Comparison of ENCODE assay signal across 8 mouse cellular contexts in the genomic region with DNA sequence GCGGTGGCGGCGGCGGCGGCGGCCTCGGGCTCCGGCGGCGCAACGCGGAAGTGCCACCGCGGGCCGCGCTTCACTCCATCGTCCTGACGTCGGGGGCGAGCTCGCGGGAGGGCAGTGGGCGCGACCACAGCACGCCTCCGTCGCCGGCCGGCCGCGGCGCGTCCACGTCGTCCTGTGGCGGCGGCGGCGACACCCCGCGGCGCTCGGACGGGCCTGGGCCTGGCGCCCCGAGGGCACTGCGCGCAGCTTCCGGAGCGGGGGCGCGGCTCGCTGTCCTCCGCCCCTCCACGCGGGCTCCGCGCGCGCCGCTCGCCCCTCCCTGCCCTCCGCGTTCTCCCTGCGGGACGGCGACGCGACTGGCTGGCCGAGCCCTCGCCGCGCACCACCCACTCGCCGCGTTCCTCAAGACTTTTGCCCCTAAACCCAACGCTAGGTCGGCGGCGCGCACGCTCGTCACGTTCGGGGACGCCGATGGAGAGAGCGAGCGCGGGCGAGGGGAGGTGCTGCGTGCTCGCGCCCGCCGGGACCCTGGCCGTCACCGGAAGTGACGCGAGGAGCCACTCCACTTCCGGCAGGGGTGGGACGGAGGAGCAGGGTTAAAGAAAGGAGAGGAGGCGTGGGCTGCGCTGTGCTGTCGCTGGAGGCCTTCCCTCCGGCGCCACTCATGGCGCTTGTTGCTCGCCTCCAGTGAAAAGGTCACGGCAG. TPM values are rescaled to one million over a fixed set of nuclear protein-coding genes. Genes with fewer than 3 reads are reported as not detected.
DNase-seq lines count a peak whose midpoint lies in the region; ATAC-seq and TF ChIP-seq lines count a peak whose summit lies in the region.

Cdk13 (minus strand) TSS at position 189 of the 705 bp plus-strand sequence.

- in situ Hi-C loops in ES-E14 (cut with MboI; ENCODE audit: low sequenced_read_pairs in 2 of 2, unreplicated experiment in 2 of 2): no loop called here

- H3K4me3 ChIP-seq in ES-E14 (ENCODE audit: insufficient read depth in 1 of 2, low read depth in 1 of 2, low read length in 2 of 2, poor library complexity in 1 of 2, severe bottlenecking in 1 of 2): peak within 1 kb of the TSS; percentile 88 to 90
- H3K4me3 ChIP-seq in forebrain, embryonic 15.5 days: peak within 1 kb of the TSS; percentile 100
- H3K4me3 ChIP-seq in lung, adult 2 months (replicated peaks; ENCODE audit: extremely low read depth, low read depth, low read length): peak within 1 kb of the TSS; percentile 97

- peak; percentile 98 for TF ChIP-seq POLR2A in lung, adult 2 months (IDR thresholded peaks at IDR 0.05; ENCODE audit: borderline replicate concordance, extremely low read depth, low read depth, low read length)

- H3K9me3 ChIP-seq in ES-E14 (ENCODE audit: control insufficient read depth, insufficient read depth, low read depth, low read length): no peaks in the 10 kb centered on the region
- no peaks in the 10 kb centered on the region for H3K9me3 ChIP-seq in forebrain, embryonic 15.5 days

- no peaks in the 10 kb centered on the region for H3K27me3 ChIP-seq in forebrain, embryonic 15.5 days

- no peak for TF ChIP-seq CTCF in lung, adult 2 months (IDR thresholded peaks at IDR 0.05; ENCODE audit: insufficient read depth, low read length)

- H3K36me3 ChIP-seq in ES-E14 (ENCODE audit: control insufficient read depth, insufficient read depth, low read length, poor library complexity, severe bottlenecking): no peaks in the 10 kb centered on the region
- no peaks in the 10 kb centered on the region for H3K36me3 ChIP-seq in forebrain, embryonic 15.5 days

- peak within 1 kb of the TSS; percentile 96 for H3K4me2 ChIP-seq in forebrain, embryonic 15.5 days (replicated peaks)

- H3K27ac ChIP-seq in ES-E14 (ENCODE audit: insufficient read depth, low read depth, low read length, poor library complexity, severe bottlenecking): peak within 1 kb of the TSS; percentile 92
- H3K27ac ChIP-seq in forebrain, embryonic 15.5 days (replicated peaks): peak within 1 kb of the TSS; percentile 97

- intact Hi-C loops in heart, postnatal 25 days (cut with DNase I): loop anchor here (2.0 to 5.0 kb wide), 3 partner anchors 38 to 137 kb away; partner anchors contain the start of genes Mplkip, Rala and Sugct

- WGBS in forebrain, embryonic 15.5 days: under 1% methylated on average over 96 of the region's 110 CpGs
- under 1% methylated on average over 108 of the region's 110 CpGs for WGBS in lung, adult 2 months

- peak; percentile 97 for ATAC-seq in forebrain, embryonic 15.5 days (replicated peaks)
- peak; percentile 86 for ATAC-seq in neutrophil, adult 5-6 weeks (ENCODE audit: extremely low read depth, insufficient number of reproducible peaks, low FRiP score, poor library complexity, severe bottlenecking)

- H3K4me1 ChIP-seq in ES-E14 (ENCODE audit: control insufficient read depth in 2 of 2, insufficient read depth in 2 of 2, low read length in 2 of 2, poor library complexity in 1 of 2): peaks cover 0 to 4% of the 10 kb centered on the region in 2 experiments; a peak in 1 of 4 replicates
- H3K4me1 ChIP-seq in forebrain, embryonic 15.5 days: peaks cover 30% of the 10 kb centered on the region
- H3K4me1 ChIP-seq in lung, adult 2 months (ENCODE audit: control insufficient read depth, insufficient read depth, low read length): peaks cover 5% of the 10 kb centered on the region

- peak within 1 kb of the TSS; percentile 97 for H3K9ac ChIP-seq in ES-E14 (ENCODE audit: insufficient read depth, low read depth, low read length, poor library complexity, severe bottlenecking)
- H3K9ac ChIP-seq in forebrain, embryonic 15.5 days (replicated peaks): peak within 1 kb of the TSS; percentile 94

- peak; percentile 95 for DNase-seq in ES-E14 (ENCODE audit: low read depth, low spot score)
- peak; percentile 99 for DNase-seq in cerebellum, adult 11-12 months
- DNase-seq in heart, postnatal 25 days (ENCODE audit: low spot score): peak; percentile 100
- peak; percentile 98 to 99 for DNase-seq in layer of hippocampus, adult 18-20 months (ENCODE audit: low spot score in 2 of 2)
- peak; percentile 99 for DNase-seq in lung, adult 2 months
- peak; percentile 98 to 99 for DNase-seq in thymus, adult 18-20 months

TF ChIP-seq in ES-E14, 5 proteins besides CTCF, POLR2A, EP300 and RAD21:
- TF ChIP-seq HCFC1 (IDR thresholded peaks at IDR 0.05; ENCODE audit: borderline replicate concordance, insufficient read depth, low read length): 0 out of 2 replicates have a peak, but pooled peaks have one; percentile 43
- no peak for TF ChIP-seq ZC3H11A (IDR thresholded peaks at IDR 0.05; ENCODE audit: borderline replicate concordance, low read depth, low read length)

RNA-seq across cellular contexts. Expression of gene Cdk13, which starts in this region (rescaled TPM):
- 41.9 and 50.7 TPM in 2 replicates for total RNA-seq in ES-E14 (2012; rRNA removed)
- 19.6 and 19.7 TPM in 2 replicates for polyA plus RNA-seq in forebrain, embryonic 15.5 days (2015; fragmentation: Nextera tagmentation; extraction: Ambion mirVana)
- 10 to 100 TPM; 22.3 to 28.9 TPM for total RNA-seq in heart, postnatal 25 days (2021)
- total RNA-seq in layer of hippocampus, adult 18-20 months (2021): 10 to 100 TPM; 58.7 to 58.9 TPM
- 37.2 and 47.3 TPM in 2 replicates for polyA plus RNA-seq in lung, adult 2 months (2012; rRNA removed)
- total RNA-seq in neutrophil, adult 5-6 weeks (2017): 195 and 196 TPM in 2 replicates

Comparison
In these comparisons a context has a peak if more than half of its experiments do, and no peak if none do; other contexts are left out.
1. Peak in every context shown above with its lines: DNase-seq, ATAC-seq, H3K4me3 ChIP-seq and H3K27ac ChIP-seq.